Mouse (Mus musculus) ZHBTc4 (cell line): ENCODE data around the gene Lrrn2.

Source experiments
- DNase-seq: peaks from one replicate; pipeline ENCODE4 v3.0.0-alpha.2; 2011; ENCODE audit warnings: low read depth, low spot score

Gene Lrrn2

GRCm38 (mm10) chr1:132880161-132881005 is at the start of gene Lrrn2:
Gene Lrrn2 (plus strand): TSS chr1:132880273.
- peak; percentile 76 for DNase-seq

- DNase-seq: no peak
These were observed 48.1 kb upstream of the Lrrn2 start for GRCm38 (mm10) chr1:132831963-132832362.

GRCm38 (mm10) chr1:132834037-132834436 is 46.0 kb upstream of the Lrrn2 start:
- peak; percentile 55 for DNase-seq

- DNase-seq: no peak
These were observed 43.2 kb upstream of the Lrrn2 start for GRCm38 (mm10) chr1:132836895-132837294.

- no peak for DNase-seq
These were observed 42.4 kb upstream of the Lrrn2 start for GRCm38 (mm10) chr1:132837691-132838090.

- DNase-seq: no peak
These were observed 41.7 kb upstream of the Lrrn2 start for GRCm38 (mm10) chr1:132838371-132838770.

GRCm38 (mm10) chr1:132843612-132844011 is 36.5 kb upstream of the Lrrn2 start:
- peak; percentile 84 for DNase-seq

GRCm38 (mm10) chr1:132844088-132844804 is 35.8 kb upstream of the Lrrn2 start:
- no peak for DNase-seq

- no peak for DNase-seq
These were observed 34.3 kb upstream of the Lrrn2 start for GRCm38 (mm10) chr1:132845766-132846165.

GRCm38 (mm10) chr1:132850809-132851208 is 29.3 kb upstream of the Lrrn2 start:
- peak; percentile 94 for DNase-seq

- peak; percentile 60 for DNase-seq
These were observed 28.8 kb upstream of the Lrrn2 start for GRCm38 (mm10) chr1:132851296-132851695.

GRCm38 (mm10) chr1:132851771-132852170 is 28.3 kb upstream of the Lrrn2 start:
- DNase-seq: peak; percentile 45

- no peak for DNase-seq
These were observed 26.8 kb upstream of the Lrrn2 start for GRCm38 (mm10) chr1:132853312-132853711.

- no peak for DNase-seq
These were observed 21.3 kb upstream of the Lrrn2 start for GRCm38 (mm10) chr1:132858516-132859383.

GRCm38 (mm10) chr1:132864220-132864619 is 15.9 kb upstream of the Lrrn2 start:
- DNase-seq: no peak

- no peak for DNase-seq
These were observed 14.5 kb upstream of the Lrrn2 start for GRCm38 (mm10) chr1:132865585-132865984.

GRCm38 (mm10) chr1:132870327-132870726 is 9.7 kb upstream of the Lrrn2 start:
- DNase-seq: no peak

- DNase-seq: peak; percentile 97
These were observed 992 bp upstream of the Lrrn2 start for GRCm38 (mm10) chr1:132878951-132879610.

GRCm38 (mm10) chr1:132879801-132880160 is 292 bp upstream of the Lrrn2 start:
- DNase-seq: no peak

GRCm38 (mm10) chr1:132881041-132881761 is 1.1 kb downstream of the Lrrn2 start:
- DNase-seq: peak; percentile 51

- DNase-seq: no peak
These were observed 1.8 kb downstream of the Lrrn2 start for GRCm38 (mm10) chr1:132881836-132882235.
